Mouse (Mus musculus) embryonic facial prominence, embryonic 15.5 days (tissue): ENCODE data around the gene Alg10b. TPM values are rescaled to one million over a fixed set of nuclear protein-coding genes. Genes with fewer than 3 reads are reported as not detected.
A peak's percentile ranks its signal among the peaks of the same experiment; 100 is the strongest.
"Not testable (repeated sequence)": the region's sequence is repeated elsewhere in the genome, so short reads cannot be mapped to it uniquely, and the experiment has no call there.

ENCODE experiments used
- ATAC-seq: fragments of 200-750 bp; cut with Nextera tagmentation; 2 replicates; pipeline ENCODE4 v1.8.0; 2017; ENCODE audit warnings: low read depth, moderate TSS enrichment; ENCODE audit not compliant: insufficient number of reproducible peaks, low FRiP score, low TSS enrichment
- H3K27ac ChIP-seq: fragments of 300-500 bp; sonication (generic); replicated peaks from 2 replicates; pipeline ENCODE4 v1.5.1; 2015; ENCODE audit warnings: mild to moderate bottlenecking, inconsistent platforms
- H3K27me3 ChIP-seq: fragments of 300-500 bp; sonication (generic); 2 replicates; pipeline ENCODE4 v1.6.1; 2015; ENCODE audit warnings: inconsistent platforms
- H3K36me3 ChIP-seq: fragments of 300-500 bp; sonication (generic); 2 replicates; pipeline ENCODE4 v1.6.1; 2015; ENCODE audit warnings: mild to moderate bottlenecking, inconsistent platforms
- H3K4me1 ChIP-seq: fragments of 300-500 bp; sonication (generic); 2 replicates; pipeline ENCODE4 v1.6.1; 2015; ENCODE audit warnings: inconsistent platforms
- H3K4me2 ChIP-seq: fragments of 300-500 bp; sonication (generic); replicated peaks from 2 replicates; pipeline ENCODE4 v1.6.1; 2015; ENCODE audit warnings: mild to moderate bottlenecking, inconsistent platforms
- H3K4me3 ChIP-seq: fragments of 300-500 bp; sonication (generic); replicated peaks from 2 replicates; pipeline ENCODE4 v1.5.1; 2015; ENCODE audit warnings: mild to moderate bottlenecking, inconsistent platforms
- H3K9ac ChIP-seq: fragments of 300-500 bp; sonication (generic); 2 replicates; pipeline ENCODE4 v1.6.1; 2015; ENCODE audit warnings: inconsistent platforms
- H3K9me3 ChIP-seq: fragments of 300-500 bp; sonication (generic); replicated peaks from 2 replicates; pipeline ENCODE4 v1.6.1; 2016; ENCODE audit warnings: inconsistent platforms
- WGBS: fragments of 180-500 bp; shearing (Covaris S2); methylation state at CpG from one replicate; pipeline ENCODE4 v1.1.7; 2015; 5-methylcytosine and 5-hydroxymethylcytosine counted together
- polyA plus RNA-seq: library from polyadenylated mRNA; unstranded; fragments of >200 nt; fragmentation: Nextera tagmentation; extraction: Ambion mirVana; gene quantifications from 2 replicates; pipeline ENCODE4 v1.2.1, GENCODE M21; 2015

Gene Alg10b
- polyA plus RNA-seq = 27.7 and 28.1 TPM in 2 replicates

- peak within 1 kb of the TSS; percentile 84 for H3K27ac ChIP-seq
- H3K27me3 ChIP-seq = no peaks in the 10 kb centered on the region
- H3K36me3 ChIP-seq = peaks cover 20% of the 10 kb centered on the region; the same call in 1 of the 2 replicates
- H3K9ac ChIP-seq = peak within 1 kb of the TSS; percentile 83
- no peaks in the 10 kb centered on the region for H3K9me3 ChIP-seq
- H3K4me1 ChIP-seq = peaks cover 10% of the 10 kb centered on the region
- peak; percentile 97 for ATAC-seq
- H3K4me3 ChIP-seq = peak within 1 kb of the TSS; percentile 79
- H3K4me2 ChIP-seq = peak within 1 kb of the TSS; percentile 75
- under 1% methylated on average over 47 of the region's 59 CpGs for WGBS
These were observed at the start of gene Alg10b for GRCm38 (mm10) chr15:90223969-90224750. TSS of gene Alg10b (plus strand) at chr15:90224311.

- H3K36me3 ChIP-seq, H3K9me3 ChIP-seq, H3K4me2 ChIP-seq, H3K27me3 ChIP-seq, H3K9ac ChIP-seq, ATAC-seq, H3K27ac ChIP-seq, H3K4me3 ChIP-seq, H3K4me1 ChIP-seq: not testable (repeated sequence)
- WGBS = 50% methylated on average over 8 of the region's 8 CpGs
These were observed 41.0 kb upstream of the Alg10b start for GRCm38 (mm10) chr15:90183108-90183507.

- 55% methylated on average over 6 of the region's 6 CpGs for WGBS
- no peak for ATAC-seq
- Histone ChIP-seq H3K27me3 (no peaks in the 10 kb centered on the region), H3K27ac (no peak overlapping the region), H3K4me2 (no peak overlapping the region), H3K9ac (no peak overlapping the region), H3K4me1 (no peaks in the 10 kb centered on the region), H3K4me3 (no peak overlapping the region), H3K36me3 (no peaks in the 10 kb centered on the region), H3K9me3 (no peaks in the 10 kb centered on the region)
These were observed 40.6 kb upstream of the Alg10b start for GRCm38 (mm10) chr15:90183511-90183910.

DNA sequence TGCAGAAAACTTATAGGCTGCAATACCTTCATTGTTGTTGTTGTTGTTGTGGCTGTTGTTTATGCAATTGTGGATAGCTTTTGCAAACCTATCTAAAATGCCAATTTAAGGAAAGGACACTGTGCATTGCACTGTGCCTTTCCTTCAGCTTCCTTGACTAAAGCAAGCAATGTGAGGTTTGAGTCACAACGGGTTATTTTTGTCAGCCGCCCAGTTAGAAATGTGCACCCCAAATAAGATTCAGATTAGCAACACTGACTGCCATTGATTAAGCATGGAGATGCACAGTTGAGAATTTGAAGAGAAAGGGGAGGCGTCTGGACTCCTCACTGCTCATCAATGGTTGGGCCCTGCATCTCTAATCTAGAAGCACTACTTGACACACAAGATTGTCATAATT lies 39.4 kb upstream of the Alg10b start:
- Histone ChIP-seq H3K4me1 (no peaks in the 10 kb centered on the region), H3K27ac (no peak overlapping the region), H3K4me3 (no peak overlapping the region), H3K4me2 (no peak overlapping the region), H3K27me3 (no peaks in the 10 kb centered on the region), H3K36me3 (no peaks in the 10 kb centered on the region), H3K9me3 (no peaks in the 10 kb centered on the region), H3K9ac (no peak overlapping the region)
- no peak for ATAC-seq
- WGBS = 83% methylated on average over 3 of the region's 3 CpGs

GRCm38 (mm10) chr15:90189477-90189876 lies 34.6 kb upstream of the Alg10b start:
- 72% methylated on average over 9 of the region's 9 CpGs for WGBS
- ATAC-seq = no peak
- H3K4me2 ChIP-seq = no peak overlapping the region
- H3K27me3 ChIP-seq = no peaks in the 10 kb centered on the region
- no peak overlapping the region for H3K9ac ChIP-seq
- H3K9me3 ChIP-seq = no peaks in the 10 kb centered on the region
- H3K4me3 ChIP-seq = no peak overlapping the region
- no peak overlapping the region for H3K27ac ChIP-seq
- no peaks in the 10 kb centered on the region for H3K36me3 ChIP-seq
- no peaks in the 10 kb centered on the region for H3K4me1 ChIP-seq

DNA sequence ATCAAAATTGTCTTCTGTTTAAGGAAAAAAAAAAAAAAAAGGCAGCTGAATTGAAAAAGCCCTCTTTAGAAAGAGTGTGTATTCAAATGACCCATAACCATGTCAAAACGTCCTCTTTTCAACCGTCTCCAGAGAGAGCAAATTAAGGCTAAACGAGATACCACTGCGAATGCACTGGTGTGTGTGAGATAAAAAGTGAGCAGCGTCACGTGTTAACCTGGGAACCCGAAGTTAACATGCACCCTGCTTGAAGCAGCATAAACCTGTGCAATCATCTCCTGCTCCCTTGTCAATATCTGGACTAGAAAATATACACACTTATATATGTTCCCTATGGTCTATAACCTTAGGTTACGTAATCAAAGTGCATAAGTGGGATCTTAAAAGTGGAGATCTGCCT lies 10.2 kb upstream of the Alg10b start:
- Histone ChIP-seq H3K4me3 (no peak overlapping the region), H3K36me3 (no peaks in the 10 kb centered on the region), H3K27me3 (no peaks in the 10 kb centered on the region; the same call in 1 of the 2 replicates), H3K4me2 (no peak overlapping the region), H3K9me3 (no peaks in the 10 kb centered on the region), H3K4me1 (no peaks in the 10 kb centered on the region), H3K9ac (no peak overlapping the region), H3K27ac (no peak overlapping the region)
- WGBS = 80% methylated on average over 8 of the region's 8 CpGs
- no peak for ATAC-seq

- H3K4me2 ChIP-seq = no peak overlapping the region
- H3K9me3 ChIP-seq = no peaks in the 10 kb centered on the region
- 13% methylated on average over 6 of the region's 6 CpGs for WGBS
- no peaks in the 10 kb centered on the region for H3K4me1 ChIP-seq
- H3K36me3 ChIP-seq = no peaks in the 10 kb centered on the region
- no peak overlapping the region for H3K27ac ChIP-seq
- H3K4me3 ChIP-seq = no peak overlapping the region
- no peak overlapping the region for H3K9ac ChIP-seq
- ATAC-seq = no peak
- H3K27me3 ChIP-seq = no peaks in the 10 kb centered on the region; the same call in 1 of the 2 replicates
These were observed 9.2 kb upstream of the Alg10b start for GRCm38 (mm10) chr15:90214913-90215312.

GRCm38 (mm10) chr15:90225058-90225575 lies 1.0 kb downstream of the Alg10b start:
- peaks cover 10% of the 10 kb centered on the region for H3K4me1 ChIP-seq
- no peak for ATAC-seq
- WGBS = 66% methylated on average over 4 of the region's 4 CpGs
- peak overlapping the region; percentile 65 for H3K4me2 ChIP-seq
- H3K9me3 ChIP-seq = no peaks in the 10 kb centered on the region
- peak overlapping the region; percentile 79 for H3K4me3 ChIP-seq
- H3K27me3 ChIP-seq = no peaks in the 10 kb centered on the region
- no peak overlapping the region for H3K9ac ChIP-seq
- peaks cover 27% of the 10 kb centered on the region for H3K36me3 ChIP-seq
- H3K27ac ChIP-seq = no peak overlapping the region

GRCm38 (mm10) chr15:90237657-90238056 lies 13.5 kb downstream of the Alg10b start:
- WGBS = 23% methylated on average over 2 of the region's 2 CpGs
- ATAC-seq = no peak
- no peak overlapping the region for H3K9ac ChIP-seq
- H3K27me3 ChIP-seq = no peaks in the 10 kb centered on the region
- no peaks in the 10 kb centered on the region for H3K9me3 ChIP-seq
- H3K4me3 ChIP-seq = no peak overlapping the region
- no peak overlapping the region for H3K27ac ChIP-seq
- H3K4me2 ChIP-seq = no peak overlapping the region
- H3K4me1 ChIP-seq = no peaks in the 10 kb centered on the region
- peaks cover 14% of the 10 kb centered on the region; the same call in 1 of the 2 replicates for H3K36me3 ChIP-seq

DNA sequence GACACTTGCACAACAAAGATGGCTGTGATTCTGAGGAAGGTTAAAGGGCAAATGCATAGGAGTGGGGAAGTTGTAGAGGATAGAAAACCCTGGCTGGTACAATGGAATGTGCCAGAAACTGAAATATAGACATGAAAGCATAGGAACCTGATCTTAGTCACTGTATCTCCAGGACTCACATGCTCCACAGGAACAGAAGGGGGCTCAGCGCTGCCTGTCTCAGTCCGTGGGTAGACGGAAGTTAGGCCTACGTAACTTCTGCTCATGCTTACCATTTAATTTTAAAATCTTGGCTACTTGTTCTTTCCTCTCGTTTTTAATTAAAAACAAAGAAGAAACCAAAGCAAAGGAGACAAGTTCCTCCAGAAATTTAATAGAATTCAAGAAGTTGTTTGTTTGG lies 20.0 kb downstream of the Alg10b start:
- H3K4me1 ChIP-seq = no peaks in the 10 kb centered on the region
- no peak overlapping the region for H3K4me2 ChIP-seq
- no peak overlapping the region for H3K9ac ChIP-seq
- H3K27me3 ChIP-seq = no peaks in the 10 kb centered on the region
- no peak overlapping the region for H3K27ac ChIP-seq
- H3K4me3 ChIP-seq = no peak overlapping the region
- no peaks in the 10 kb centered on the region for H3K36me3 ChIP-seq
- 67% methylated on average over 5 of the region's 5 CpGs for WGBS
- no peaks in the 10 kb centered on the region for H3K9me3 ChIP-seq
- ATAC-seq = no peak

- Histone ChIP-seq H3K27ac (no peak overlapping the region), H3K36me3 (no peaks in the 10 kb centered on the region), H3K27me3 (no peaks in the 10 kb centered on the region), H3K4me2 (no peak overlapping the region), H3K9ac (no peak overlapping the region), H3K4me3 (no peak overlapping the region), H3K4me1 (no peaks in the 10 kb centered on the region), H3K9me3 (no peaks in the 10 kb centered on the region)
- no peak for ATAC-seq
- WGBS = 44% methylated on average over 3 of the region's 3 CpGs
These were observed 25.6 kb downstream of the Alg10b start for GRCm38 (mm10) chr15:90249694-90250093.

DNA sequence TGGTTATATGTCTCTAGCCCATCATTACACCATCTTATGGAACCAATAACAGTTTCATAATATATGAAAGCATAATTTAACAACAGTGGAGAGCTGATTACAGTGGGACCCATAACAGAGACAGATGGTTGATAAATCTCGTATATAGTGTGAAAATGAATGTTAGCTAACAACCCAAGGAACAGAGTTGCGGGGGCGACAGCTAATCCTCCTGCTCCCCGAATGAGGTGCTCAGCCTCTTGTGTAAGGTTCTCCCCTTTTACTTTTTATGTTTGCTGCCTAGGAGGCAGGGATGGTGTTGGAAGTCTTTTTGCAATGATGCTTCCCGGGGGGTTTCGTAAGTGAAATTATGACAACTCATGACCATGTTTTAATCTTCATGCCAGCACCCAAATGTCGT lies 58.8 kb downstream of the Alg10b start:
- WGBS = 88% methylated on average over 7 of the region's 7 CpGs
- no peak for ATAC-seq
- no peaks in the 10 kb centered on the region for H3K27me3 ChIP-seq

More for the DNA sequence above, 58.8 kb downstream of the Alg10b start:
- Histone ChIP-seq H3K27ac (no peak overlapping the region), H3K9ac (no peak overlapping the region), H3K9me3 (no peaks in the 10 kb centered on the region), H3K36me3 (no peaks in the 10 kb centered on the region), H3K4me2 (no peak overlapping the region), H3K4me3 (no peak overlapping the region), H3K4me1 (no peaks in the 10 kb centered on the region)
